8 mouse cellular contexts compared by ENCODE assay signal in the genomic region with DNA sequence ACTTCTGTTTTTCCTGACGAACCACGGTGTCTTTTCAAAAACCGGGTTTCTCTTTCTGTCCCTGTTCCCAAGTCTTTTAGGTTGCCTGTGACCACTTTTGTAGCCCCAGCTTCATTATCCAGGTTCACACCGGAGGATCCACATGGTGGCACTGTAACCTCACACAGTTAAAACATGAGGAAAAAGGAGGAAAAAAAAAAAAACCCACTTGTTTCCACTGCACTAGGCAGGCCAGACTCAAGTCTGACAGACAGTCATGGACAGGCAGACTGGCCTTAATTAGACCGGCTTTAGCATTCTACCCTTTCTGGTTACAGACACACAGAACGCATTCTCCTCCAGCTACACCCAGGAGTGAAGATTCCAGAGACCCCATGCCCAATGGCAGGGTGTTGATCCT. TPM values are rescaled to one million over a fixed set of nuclear protein-coding genes. Genes with fewer than 3 reads are reported as not detected.
DNase-seq lines count a peak whose midpoint lies in the region; ATAC-seq lines count a peak whose summit lies in the region.

No protein-coding gene starts in this region.

- H3K4me1 ChIP-seq in midbrain, embryonic 14.5 days (ENCODE audit: control insufficient read depth, insufficient read depth, low read length) = no peaks in the 10 kb centered on the region

- WGBS in midbrain, embryonic 14.5 days = 38% methylated on average over 6 of the region's 6 CpGs

- H3K27me3 ChIP-seq in midbrain, embryonic 14.5 days (ENCODE audit: control insufficient read depth, insufficient read depth, low read length) = no peaks in the 10 kb centered on the region
- H3K27me3 ChIP-seq in splenic B cell, adult 2 months (ENCODE audit: control insufficient read depth, insufficient read depth, low read length, poor library complexity, severe bottlenecking) = no peaks in the 10 kb centered on the region

- H3K9me3 ChIP-seq in midbrain, embryonic 14.5 days (ENCODE audit: control insufficient read depth, low read length) = no peaks in the 10 kb centered on the region

- peak; percentile 16 for DNase-seq in ovary, postnatal 10 days (ENCODE audit: low spot score)
- no peak for DNase-seq in ovary, adult 18-20 months (ENCODE audit: low spot score)
- DNase-seq in cerebellum, postnatal 10 days = peak; percentile 83
- DNase-seq in frontal cortex, postnatal 25 days (ENCODE audit: low spot score in 2 of 2) = peak; percentile 39 to 51
- peak; percentile 6 for DNase-seq in kidney, adult 11 months
- DNase-seq in left cerebral cortex, postnatal 25 days (ENCODE audit: low spot score in 2 of 2) = peak; percentile 52 to 69
- peak; percentile 89 for DNase-seq in midbrain, embryonic 14.5 days
- peak; percentile 64 for DNase-seq in splenic B cell, adult 2 months (ENCODE audit: low read depth, low spot score)

- no peak overlapping the region for H3K4me2 ChIP-seq in midbrain, embryonic 14.5 days (ENCODE audit: low read length)

- ATAC-seq in midbrain, embryonic 14.5 days (ENCODE audit: low FRiP score, low TSS enrichment) = peak; percentile 62; the same call in 1 of the 2 replicates

- intact Hi-C loops in left cerebral cortex, postnatal 25 days (cut with DNase I) = loop anchor here (1.0 to 10.0 kb wide), 4 partner anchors 80 to 1539 kb away; no protein-coding TSS in a partner anchor

- H3K27ac ChIP-seq in midbrain, embryonic 14.5 days (replicated peaks; ENCODE audit: low read depth, low read length) = no peak overlapping the region

- H3K4me3 ChIP-seq in midbrain, embryonic 14.5 days (replicated peaks; ENCODE audit: low read depth, low read length) = no peak overlapping the region

- no peak overlapping the region for H3K9ac ChIP-seq in midbrain, embryonic 14.5 days (replicated peaks; ENCODE audit: low read length)

- no peaks in the 10 kb centered on the region for H3K36me3 ChIP-seq in midbrain, embryonic 14.5 days (ENCODE audit: control insufficient read depth, insufficient read depth, low read length)
- H3K36me3 ChIP-seq in splenic B cell, adult 2 months (ENCODE audit: control insufficient read depth, insufficient read depth, low read length, poor library complexity, severe bottlenecking) = no peaks in the 10 kb centered on the region

RNA-seq across cellular contexts. Expression of a gene that starts 4.2 kb away (rescaled TPM):
- not detected for total RNA-seq in left cerebral cortex, postnatal 25 days (2021)
- not detected in 2 replicates for polyA plus RNA-seq in midbrain, embryonic 14.5 days (2014; fragmentation: Nextera tagmentation; extraction: Ambion mirVana)
